Mouse (Mus musculus): ENCODE results near the gene Gm4216.
"Not testable (repeated sequence)": the region's sequence is repeated elsewhere in the genome, so short reads cannot be mapped to it uniquely, and the experiment has no call there.

Gene Gm4216

DNA sequence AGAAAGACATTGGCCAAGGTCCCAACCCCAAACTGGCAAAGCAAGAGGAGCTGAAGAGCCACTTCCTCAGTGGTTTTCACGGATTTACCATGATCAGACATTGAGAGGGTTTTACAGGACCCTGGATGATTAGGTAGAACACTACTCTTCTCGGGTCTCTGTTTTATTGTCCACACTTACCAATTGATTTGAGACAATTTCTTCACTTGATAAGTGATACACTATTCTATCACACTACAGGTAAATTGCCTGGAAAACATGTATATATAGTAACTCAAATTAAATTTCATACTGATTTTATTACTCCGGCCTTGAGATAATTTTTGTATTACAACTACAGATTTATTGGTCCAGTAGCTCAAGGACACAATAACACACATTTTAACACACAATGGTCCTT, at the start of gene Gm4216:
Gm4216 (minus strand) TSS at position 101 of the 400 bp plus-strand sequence.
- DNase-seq (ENCODE audit: low read depth, low spot score): not testable (repeated sequence)

DNA sequence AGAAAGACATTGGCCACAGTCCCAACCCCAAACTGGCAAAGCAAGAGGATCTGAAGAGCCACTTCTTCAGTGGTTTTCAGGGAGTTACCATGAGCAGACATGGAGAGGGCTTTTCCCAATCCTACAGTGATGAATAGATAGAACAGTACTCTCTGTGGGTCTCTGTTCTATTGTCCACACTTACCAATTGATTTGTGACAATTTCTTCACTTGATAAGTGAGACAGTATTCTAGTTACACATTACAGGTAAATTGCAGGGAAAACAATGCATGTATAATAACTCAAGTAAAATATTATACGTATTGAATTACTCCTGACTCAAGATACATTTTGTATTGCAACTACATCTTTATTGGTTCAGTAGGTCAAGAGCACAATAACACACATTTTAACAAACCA, 47.6 kb upstream of the Gm4216 start, which contains the start of gene Gm8720:
Gm8720 (minus strand) TSS at position 101 of the 400 bp plus-strand sequence.
- not testable (repeated sequence) for DNase-seq (ENCODE audit: low read depth, low spot score)

DNA sequence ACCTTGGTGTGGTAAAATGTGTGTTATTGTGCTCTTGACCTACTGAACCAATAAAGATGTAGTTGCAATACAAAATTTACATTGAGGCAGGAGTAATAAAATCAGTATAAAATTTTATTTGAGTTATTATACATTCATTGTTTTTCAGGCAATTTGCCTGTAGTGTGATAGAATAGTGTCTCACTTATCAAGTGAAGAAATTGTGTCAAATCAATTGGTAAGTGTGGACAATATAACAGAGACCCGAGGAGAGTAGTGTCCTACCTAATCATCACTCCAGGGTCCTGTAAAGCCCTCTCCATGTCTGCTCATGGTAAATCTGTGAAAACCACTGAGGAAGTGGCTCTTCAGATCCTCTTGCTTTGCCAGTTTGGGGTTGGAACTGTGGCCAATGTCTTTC, 35.5 kb upstream of the Gm4216 start, which contains the start of gene Vmn1r163:
Vmn1r163 (plus strand) TSS at position 301 of the 400 bp plus-strand sequence.
- DNase-seq (ENCODE audit: low read depth, low spot score): not testable (repeated sequence)

DNA sequence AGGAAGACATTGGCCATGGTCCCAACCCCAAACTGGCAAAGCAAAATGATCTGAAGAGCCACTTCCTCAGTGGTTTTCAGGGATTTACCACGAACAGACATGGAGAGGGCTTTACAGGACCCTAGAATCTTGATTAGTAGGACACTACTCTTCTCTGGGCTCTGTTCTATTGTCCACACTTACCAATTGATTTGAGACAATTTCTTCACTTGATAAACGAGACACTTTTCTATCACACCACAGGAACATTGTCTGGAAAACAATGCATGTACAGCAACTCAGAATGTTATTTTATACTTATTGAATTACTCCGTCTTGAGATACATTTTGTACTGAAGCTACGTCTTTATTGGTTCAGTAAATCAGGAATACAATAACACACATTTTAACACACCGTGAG, 35.1 kb downstream of the Gm4216 start, which contains the start of gene Gm4214:
Gm4214 (minus strand) TSS at position 101 of the 400 bp plus-strand sequence.
- not testable (repeated sequence) for DNase-seq (ENCODE audit: low read depth, low spot score)
